Mouse (Mus musculus) bone marrow, adult 2 months (tissue): ENCODE measurements around the gene Rai14. TPM values are rescaled to one million over a fixed set of nuclear protein-coding genes. Genes with fewer than 3 reads are reported as not detected.

Experiments
- H3K27ac ChIP-seq: fragments of 200-500 bp; 2 replicates; pipeline ENCODE4 v1.5.1; 2012; ENCODE audit warnings: low read depth, mild to moderate bottlenecking, control low read depth, inconsistent platforms, low read length; ENCODE audit not compliant: control insufficient read depth, poor library complexity, insufficient read depth
- H3K4me1 ChIP-seq: fragments of 200-500 bp; 2 replicates; pipeline ENCODE4 v1.6.1; 2011; ENCODE audit warnings: low read length; ENCODE audit not compliant: control insufficient read depth, insufficient read depth
- H3K4me3 ChIP-seq: fragments of 200-500 bp; replicated peaks from 2 replicates; pipeline ENCODE3; 2011; ENCODE audit warnings: mild to moderate bottlenecking, low read depth, low read length, control low read depth; ENCODE audit not compliant: control insufficient read depth
- CTCF ChIP-seq: fragments of 200-500 bp; IDR thresholded peaks from 2 replicates; pipeline ENCODE4 v1.5.1; 2011; ENCODE audit warnings: low read length, control low read depth; ENCODE audit not compliant: control insufficient read depth, insufficient read depth
- POLR2A ChIP-seq: fragments of 200-500 bp; IDR thresholded peaks from 2 replicates; pipeline ENCODE4 v1.6.1; 2011; ENCODE audit warnings: low read depth, mild to moderate bottlenecking, control low read depth, low read length, borderline replicate concordance; ENCODE audit not compliant: control insufficient read depth
- WGBS: fragments of 180-500 bp; shearing (Covaris S2); methylation state at CpG from one replicate; pipeline ENCODE4 v1.1.7; 2018; 5-methylcytosine and 5-hydroxymethylcytosine counted together
- polyA plus RNA-seq: library from polyadenylated mRNA; stranded (reverse); fragments of >200 nt; gene quantifications from 2 replicates; pipeline ENCODE4 v1.2.4, GENCODE M21; 2011; ENCODE audit warnings: low replicate concordance; ENCODE audit not compliant: missing spikeins, insufficient read depth, insufficient read length

The Rai14 gene
- polyA plus RNA-seq, 1 experiment: 11.1 TPM

DNA sequence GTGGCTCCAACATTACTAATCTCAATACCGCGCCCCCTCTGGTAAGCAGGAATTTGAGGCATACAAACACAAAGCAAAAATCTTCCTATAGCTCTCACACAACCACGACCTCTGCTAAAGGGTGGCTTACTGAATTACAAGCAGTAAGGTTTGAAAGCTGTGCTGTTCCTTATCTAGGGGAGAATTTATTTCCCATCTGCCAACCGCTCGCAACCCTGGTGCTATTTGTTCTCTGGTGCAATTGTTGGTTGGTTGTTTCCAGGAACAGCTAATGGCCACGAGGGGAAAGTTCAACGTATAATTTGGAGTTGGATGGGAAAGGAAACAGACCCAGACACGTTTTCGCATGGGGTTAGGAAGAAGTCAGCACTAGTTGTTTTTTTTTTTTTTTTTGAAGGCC, 81.8 kb downstream of the Rai14 start:
- H3K27ac ChIP-seq: no peak overlapping the region

DNA sequence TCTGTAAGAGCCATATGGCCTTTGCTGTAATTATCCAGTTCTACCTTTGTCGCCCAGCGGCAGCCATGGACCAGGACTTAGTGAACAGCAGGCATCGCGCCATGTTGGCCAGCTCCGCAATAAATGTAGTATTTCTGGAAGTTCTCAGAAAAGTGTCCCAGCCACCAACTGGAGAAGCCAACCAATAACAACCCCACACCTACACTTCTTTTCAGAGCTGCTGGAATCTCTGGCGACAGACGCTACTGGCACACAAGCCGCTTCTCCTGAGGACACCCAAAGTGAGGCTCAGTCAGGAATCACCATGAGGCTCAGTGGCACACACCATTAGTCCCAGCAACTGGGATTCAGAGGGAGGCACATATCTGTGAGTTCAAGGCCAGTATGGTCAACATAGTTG, 82.4 kb downstream of the Rai14 start:
- 90% methylated on average over 8 of the region's 8 CpGs for WGBS
- H3K4me3 ChIP-seq: no peak overlapping the region
- H3K27ac ChIP-seq: no peak overlapping the region
- no peaks in the 10 kb centered on the region for H3K4me1 ChIP-seq
- TF ChIP-seq POLR2A (no peak), CTCF (no peak)

More for the DNA sequence above, 81.8 kb downstream of the Rai14 start:
- TF ChIP-seq POLR2A (no peak), CTCF (no peak)
- no peak overlapping the region for H3K4me3 ChIP-seq
- WGBS: 83% methylated on average over 9 of the region's 9 CpGs
- H3K4me1 ChIP-seq: no peaks in the 10 kb centered on the region

DNA sequence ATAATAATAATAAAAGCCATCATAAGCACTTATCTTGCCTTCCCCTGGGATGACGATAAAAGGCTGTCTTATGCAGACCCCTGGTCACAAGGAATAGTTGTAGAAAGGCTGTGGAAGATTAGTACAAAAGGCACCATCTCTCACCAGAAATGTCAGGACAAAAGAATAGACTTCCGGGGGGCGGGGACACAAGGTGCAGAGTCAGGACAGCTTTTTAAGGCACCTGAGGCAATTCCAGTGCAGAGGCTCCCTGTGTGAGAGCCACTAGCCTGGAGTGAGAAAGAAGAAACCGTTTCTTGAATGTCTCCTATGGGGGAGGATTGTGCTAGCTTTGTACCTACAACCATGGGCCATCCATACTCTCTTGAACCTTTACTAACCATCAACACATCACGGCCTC, 82.9 kb downstream of the Rai14 start:
- Histone ChIP-seq H3K4me3 (no peak overlapping the region), H3K27ac (no peak overlapping the region), H3K4me1 (no peaks in the 10 kb centered on the region)
- 83% methylated on average over 5 of the region's 5 CpGs for WGBS
- TF ChIP-seq CTCF (no peak), POLR2A (no peak)

DNA sequence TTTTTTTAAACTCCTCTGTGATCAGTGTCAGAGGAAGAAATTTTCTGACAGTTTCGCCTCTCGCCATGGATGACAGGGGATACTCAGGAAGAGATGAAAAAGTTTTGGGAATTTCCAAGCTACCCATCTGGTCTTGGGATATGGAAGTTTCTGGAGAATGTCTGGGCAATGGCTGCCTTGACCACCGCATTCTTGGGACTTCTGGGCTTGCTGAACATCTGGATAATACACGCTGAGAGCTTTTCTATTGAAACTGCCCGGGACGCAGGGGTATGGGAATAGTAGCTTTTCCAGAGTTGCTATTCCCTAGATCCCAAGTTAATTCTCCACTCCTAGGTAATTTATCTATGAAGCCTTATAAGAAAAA, 85.5 kb downstream of the Rai14 start:
- no peak for TF ChIP-seq CTCF
- TF ChIP-seq POLR2A: no peak
- Histone ChIP-seq H3K4me1 (no peaks in the 10 kb centered on the region), H3K27ac (no peak overlapping the region), H3K4me3 (no peak overlapping the region)
- WGBS: 86% methylated on average over 6 of the region's 6 CpGs

DNA sequence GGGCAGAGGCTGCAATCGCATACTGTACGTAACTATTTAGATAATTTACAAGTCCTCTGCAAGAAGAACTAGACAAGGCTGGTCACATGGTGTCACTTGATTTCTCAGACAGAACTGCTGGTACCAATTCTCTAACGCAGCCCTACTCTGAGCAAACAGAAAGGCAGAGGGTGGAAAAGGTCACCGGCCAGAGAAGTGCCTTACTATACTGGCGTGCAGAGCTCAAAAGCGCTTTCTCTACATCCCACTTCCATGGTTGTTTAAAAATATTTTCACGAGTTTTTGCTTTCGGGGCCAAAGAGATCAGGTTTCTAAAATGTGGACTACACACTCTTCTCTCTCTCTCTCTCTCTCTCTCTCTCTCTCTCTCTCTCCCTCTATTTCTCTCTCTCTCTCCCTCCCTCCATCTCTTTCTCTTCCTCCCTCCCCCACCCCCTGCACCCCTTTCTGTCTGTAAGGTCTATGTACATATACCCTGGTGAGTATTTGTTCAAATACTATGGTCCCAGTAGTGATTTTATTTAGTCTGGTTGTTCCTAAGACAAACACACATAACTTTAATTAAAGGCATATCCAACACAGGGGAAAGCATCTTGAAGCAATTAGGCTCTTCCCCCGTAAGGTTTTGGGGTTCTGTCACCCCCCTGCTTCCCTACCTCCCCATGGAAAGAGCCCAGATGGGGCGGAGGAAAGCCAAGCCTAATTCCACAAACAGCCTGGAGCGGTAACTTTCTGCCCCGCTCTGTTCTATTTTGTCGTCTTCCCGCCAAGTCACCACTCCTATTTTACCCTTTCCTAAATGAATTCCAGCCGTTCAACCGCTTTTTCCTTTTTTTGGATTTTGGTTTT, 86.1 kb downstream of the Rai14 start:
- no peak overlapping the region for H3K27ac ChIP-seq
- no peak overlapping the region for H3K4me3 ChIP-seq
- H3K4me1 ChIP-seq: no peaks in the 10 kb centered on the region
- WGBS: 85% methylated on average over 16 of the region's 16 CpGs
- TF ChIP-seq CTCF (no peak), POLR2A (no peak)

DNA sequence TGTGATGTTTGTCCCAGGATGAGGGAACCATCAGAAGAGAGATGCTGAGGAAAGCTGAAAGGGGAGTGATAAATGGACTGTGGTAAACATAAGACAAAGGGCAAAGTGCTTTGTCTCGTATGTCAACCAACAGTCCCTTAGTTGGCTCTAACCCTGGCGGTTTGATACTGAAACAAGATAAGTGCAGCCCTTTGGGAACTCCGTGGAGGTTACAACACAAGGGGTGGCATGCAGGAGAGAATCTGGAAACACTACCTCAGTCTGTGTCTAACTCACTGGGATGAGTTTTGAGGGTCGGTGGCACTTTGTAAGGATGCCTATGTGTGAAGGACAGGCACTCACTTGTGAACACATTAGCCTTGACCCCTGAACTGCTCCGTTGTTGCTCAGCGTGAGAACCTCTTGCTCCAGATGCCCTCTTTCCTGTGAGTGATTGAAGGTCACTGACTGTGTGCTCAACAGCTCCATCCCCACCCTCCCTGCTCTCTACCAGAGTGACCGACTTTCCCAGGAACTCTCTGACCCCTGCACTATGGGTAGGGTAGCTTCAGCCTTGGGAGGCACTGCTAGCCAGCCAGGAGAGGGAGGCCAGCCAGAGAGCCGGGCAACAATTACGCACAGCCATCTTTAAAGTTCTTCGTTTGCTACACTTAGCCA, 90.7 kb downstream of the Rai14 start:
- no peaks in the 10 kb centered on the region for H3K4me1 ChIP-seq
- no peak for TF ChIP-seq POLR2A
- no peak for TF ChIP-seq CTCF
- H3K4me3 ChIP-seq: no peak overlapping the region
- no peak overlapping the region for H3K27ac ChIP-seq
- 79% methylated on average over 10 of the region's 10 CpGs for WGBS

DNA sequence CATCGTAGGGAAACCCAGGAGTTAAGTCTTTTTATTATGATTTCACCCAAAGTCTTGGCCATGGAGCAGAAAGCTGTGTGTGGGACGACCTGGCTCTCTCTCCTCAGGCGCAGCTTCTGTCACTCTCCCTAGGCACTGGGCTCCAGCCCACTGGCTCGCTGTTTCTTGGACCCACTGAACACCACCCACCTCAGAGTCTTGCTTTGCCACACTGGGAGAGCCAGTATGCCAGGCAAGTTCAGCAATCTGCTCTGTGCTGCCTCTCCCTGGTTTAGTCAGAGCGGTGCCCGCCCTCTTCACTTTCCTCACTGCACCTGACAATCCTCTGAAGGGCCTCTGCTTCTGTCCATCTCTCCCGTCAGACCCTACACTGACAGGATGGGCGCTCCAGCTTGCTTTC, 93.2 kb downstream of the Rai14 start:
- WGBS: 86% methylated on average over 8 of the region's 8 CpGs
- TF ChIP-seq POLR2A (no peak), CTCF (no peak)
- H3K27ac ChIP-seq: no peak overlapping the region
- no peak overlapping the region for H3K4me3 ChIP-seq
- no peaks in the 10 kb centered on the region for H3K4me1 ChIP-seq

DNA sequence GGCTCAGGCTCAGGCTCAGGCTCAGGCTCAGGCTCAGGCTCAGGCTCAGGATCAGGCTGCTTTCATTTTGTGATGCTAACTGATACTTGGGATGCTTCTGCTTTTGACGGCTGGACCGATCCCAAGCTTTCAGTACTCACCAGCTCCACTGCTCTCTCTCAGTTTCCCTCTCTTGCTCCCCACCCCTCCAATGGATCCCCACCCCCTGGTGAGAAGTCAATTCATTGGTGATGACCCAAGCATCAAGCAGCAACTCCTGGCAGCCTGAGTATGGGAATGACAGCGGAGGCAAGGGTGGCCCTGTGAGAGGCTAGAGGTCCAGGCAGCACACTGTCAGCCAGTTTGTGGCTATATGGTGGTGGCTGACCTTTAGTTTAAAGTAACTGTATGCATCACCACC, 94.7 kb downstream of the Rai14 start:
- 98% methylated on average over 3 of the region's 3 CpGs for WGBS
- no peak for TF ChIP-seq CTCF
- no peak for TF ChIP-seq POLR2A
- Histone ChIP-seq H3K4me1 (no peaks in the 10 kb centered on the region), H3K27ac (no peak overlapping the region), H3K4me3 (no peak overlapping the region)
